Mouse (Mus musculus): ENCODE data around the gene Zfp831.

- no peak for TF ChIP-seq CTCF (conservative IDR thresholded peaks at IDR 0.05; ENCODE audit: insufficient read depth, insufficient read length, low read depth, low read length)
- TF ChIP-seq POLR2A (IDR thresholded peaks at IDR 0.05; ENCODE audit: low read depth, low read length): no peak
Observed at GRCm38 (mm10) chr2:174712043-174712442, 68.7 kb downstream of the Zfp831 start.

Data from kidney, adult 2 months (tissue).